Mouse (Mus musculus): ENCODE measurements around the gene Wdr81. TPM values are rescaled to one million over a fixed set of nuclear protein-coding genes. Genes with fewer than 3 reads are reported as not detected.

Gene Wdr81
- total RNA-seq, 2 experiments from 2014 or later: 9.3 to 10.4 TPM

DNA sequence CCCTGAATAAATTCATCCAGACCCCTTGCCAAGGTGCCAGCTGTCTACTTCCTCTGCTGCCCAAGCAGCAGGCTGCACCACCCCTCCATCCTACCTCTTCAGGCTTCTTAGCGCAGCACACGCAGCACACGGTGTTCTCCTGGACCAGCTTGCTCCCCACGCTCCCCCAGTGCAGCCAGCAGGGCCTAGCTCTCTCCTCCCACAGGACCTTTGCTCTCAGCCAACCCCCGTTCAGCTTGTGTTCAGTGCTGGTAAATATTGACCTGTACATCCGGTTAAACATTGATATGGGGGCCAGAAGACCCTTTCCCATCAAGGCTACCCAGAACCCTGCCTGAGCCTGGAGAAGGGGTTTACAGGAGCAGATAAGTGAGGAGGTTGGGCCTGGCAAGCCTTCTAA lies 15.2 kb downstream of the Wdr81 start, which contains the start of gene Serpinf2:
TSS of gene Serpinf2 (minus strand) at position 229 of the 400 bp plus-strand sequence.
- no peak for DNase-seq (ENCODE audit: low spot score in 2 of 2)

DNA sequence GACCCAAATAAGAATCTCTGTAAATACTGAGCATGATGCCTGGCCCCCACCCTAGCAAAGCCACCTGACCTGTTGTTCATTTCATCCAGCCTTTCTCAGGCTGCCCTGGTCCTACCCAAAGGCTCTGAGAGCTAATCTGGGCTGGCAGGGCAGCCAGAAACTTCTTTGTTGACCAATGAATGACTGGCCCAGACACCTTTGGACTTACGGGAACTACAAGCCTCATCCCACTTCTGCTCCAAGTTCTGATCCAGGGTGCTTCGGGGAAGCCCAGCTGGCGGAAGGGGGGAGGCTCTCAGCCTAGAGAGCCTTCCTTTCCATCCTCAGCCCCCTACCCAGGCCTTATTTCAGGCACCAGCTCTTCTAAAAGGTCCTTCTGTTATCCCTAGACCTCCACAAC lies 15.7 kb downstream of the Wdr81 start:
- DNase-seq (ENCODE audit: low spot score in 2 of 2): no peak

DNA sequence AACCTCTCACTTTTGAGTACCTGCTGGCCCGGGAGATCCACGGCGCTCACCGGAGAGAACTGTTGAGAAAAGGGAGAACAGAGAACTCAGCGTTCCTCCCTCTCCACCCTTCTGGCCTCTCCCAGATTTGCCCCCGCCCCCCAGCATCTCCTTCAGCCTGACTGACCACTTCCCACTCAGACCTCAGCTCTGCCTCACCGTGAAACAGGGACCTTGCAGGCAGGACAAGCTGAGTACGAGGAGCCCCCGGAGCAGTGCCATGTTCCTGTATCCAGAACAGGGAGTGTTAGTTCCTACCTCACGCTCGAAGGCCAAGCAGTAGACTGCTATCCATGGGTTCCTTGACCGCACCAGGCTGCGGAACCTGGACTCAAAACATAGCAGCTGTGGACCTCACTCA lies 16.3 kb downstream of the Wdr81 start:
- no peak for DNase-seq (ENCODE audit: low spot score in 2 of 2)

DNA sequence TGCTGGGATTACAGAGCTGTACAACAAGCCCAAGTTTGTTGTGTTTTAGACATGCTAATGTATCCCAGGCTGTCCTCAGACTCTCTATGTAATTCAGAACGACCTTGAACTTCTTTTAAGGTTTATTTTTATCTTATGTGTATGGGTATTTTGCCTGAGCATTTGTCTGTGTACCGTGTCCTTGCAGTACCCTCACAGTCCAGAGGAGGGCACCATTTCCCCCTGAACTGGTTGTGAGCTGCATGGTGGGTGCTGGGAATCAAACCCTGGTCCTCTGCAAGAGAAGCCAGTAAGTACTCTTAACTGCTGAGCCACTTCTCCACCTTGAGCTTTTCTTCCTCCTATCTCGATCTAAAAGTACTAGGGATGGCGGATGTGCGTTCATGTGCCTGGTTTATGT lies 20.4 kb downstream of the Wdr81 start:
- DNase-seq (ENCODE audit: low spot score in 2 of 2): no peak

DNA sequence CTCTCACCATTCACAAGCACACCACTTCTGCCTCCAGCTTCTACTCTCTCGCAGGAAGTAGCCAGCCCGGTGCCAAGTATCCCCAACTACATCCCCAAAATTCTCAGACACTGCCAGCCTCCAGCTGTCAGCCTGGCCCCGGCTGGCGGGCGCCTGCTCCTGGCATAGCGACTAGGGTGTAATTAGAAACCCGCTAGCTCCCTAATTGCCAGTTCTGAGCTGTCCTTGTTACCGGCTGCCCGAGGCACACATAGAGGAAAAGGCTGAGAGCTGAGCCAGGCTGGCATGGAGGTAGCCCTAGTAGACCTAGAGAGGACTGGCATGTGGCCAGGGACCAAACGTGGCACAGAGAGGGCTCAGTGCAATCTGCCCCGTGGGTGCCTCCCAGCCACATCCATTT lies 23.2 kb downstream of the Wdr81 start:
- DNase-seq (ENCODE audit: low spot score in 2 of 2): peak in 1 of 2 experiments; percentile 66

DNA sequence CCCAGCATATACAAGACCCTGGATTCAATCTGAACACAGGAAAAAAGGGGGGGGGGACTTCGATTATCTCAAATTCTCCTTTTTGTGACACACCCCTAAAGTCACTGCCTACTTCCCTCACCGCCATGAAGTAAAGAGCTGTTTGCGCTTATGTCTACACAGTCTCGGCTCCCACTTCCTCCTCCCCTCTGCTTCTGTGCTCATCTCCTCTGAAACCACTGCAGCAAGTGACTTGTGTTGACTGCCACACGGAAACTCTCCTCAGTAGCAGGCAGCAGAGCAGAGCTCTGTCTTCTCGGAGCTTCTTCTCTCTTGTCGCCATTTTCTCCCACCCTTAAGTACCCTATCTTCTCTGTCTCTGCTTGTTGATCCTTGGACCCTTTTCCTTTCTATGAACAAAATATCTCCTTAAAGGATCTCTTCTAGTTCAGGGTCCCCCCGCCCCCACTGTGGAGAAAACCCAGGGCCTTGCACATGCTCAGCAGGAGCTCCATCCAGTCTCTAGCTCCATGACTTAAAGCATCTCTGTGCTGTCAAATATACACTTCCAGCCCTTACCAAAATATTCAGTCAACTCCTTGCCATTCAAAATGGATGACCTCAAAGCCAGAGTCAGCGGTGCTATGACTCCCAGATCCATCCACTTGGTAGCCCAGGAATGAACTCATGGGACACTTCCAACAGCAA lies 25.4 kb downstream of the Wdr81 start:
- DNase-seq (ENCODE audit: low spot score in 2 of 2): no peak

DNA sequence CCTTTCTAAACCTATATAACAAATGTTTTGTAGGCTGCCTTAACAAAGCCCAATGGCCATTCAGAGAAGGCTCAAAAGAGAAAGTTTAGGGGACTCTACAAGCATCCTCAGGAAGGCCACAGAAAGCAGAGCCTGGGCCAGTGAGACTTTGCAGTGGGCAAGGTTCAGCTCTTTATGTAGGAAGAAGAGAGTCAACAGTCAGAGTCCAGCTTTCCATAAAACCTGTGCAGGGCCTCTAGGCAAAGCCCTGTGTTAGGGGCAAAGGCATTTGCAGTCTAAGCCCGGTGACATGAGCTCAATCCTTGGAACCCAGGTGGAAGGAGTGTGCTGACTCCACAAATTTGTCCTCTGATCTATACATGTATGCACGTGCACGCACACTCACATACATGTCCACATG lies 30.1 kb downstream of the Wdr81 start:
- DNase-seq (ENCODE audit: low spot score in 2 of 2): no peak

DNA sequence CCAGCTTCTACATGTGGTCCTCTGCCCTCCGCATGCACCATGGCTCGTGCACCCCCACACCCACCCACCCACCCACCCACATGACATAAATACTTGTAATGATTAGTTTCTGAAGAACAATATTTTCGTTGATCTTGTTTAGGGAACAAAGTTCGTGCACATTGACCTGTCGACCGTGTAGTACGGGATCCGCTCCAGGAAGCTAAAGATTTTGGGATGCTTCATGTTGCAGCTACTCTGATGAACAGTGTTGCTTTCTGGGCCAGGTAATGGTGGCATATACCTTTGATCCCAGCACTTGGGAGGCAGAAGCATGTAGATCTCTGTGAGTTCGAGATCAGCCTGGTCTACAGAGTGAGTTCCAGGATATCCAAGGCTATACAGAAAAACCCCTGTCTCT lies 30.5 kb downstream of the Wdr81 start:
- DNase-seq (ENCODE audit: low spot score in 2 of 2): no peak

DNA sequence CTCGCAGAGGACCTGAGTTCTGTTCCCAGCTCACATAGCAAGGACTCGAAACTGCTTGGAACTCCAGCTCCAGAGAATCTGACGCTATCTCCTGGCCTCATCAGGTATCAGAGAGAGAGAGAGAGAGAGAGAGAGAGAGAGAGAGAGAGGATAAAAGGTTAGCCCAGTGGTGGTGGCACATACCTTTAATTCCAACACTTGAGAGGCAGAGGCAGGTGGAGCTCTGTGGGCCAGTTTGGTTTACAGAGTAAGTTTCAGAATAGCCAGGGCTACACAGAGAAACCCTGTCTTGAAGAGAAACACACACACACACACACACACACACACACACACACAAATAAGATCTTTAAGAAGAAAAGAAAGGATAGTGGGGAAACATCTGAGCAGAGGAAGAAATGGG lies 31.4 kb downstream of the Wdr81 start:
- no peak for DNase-seq (ENCODE audit: low spot score in 2 of 2)

DNA sequence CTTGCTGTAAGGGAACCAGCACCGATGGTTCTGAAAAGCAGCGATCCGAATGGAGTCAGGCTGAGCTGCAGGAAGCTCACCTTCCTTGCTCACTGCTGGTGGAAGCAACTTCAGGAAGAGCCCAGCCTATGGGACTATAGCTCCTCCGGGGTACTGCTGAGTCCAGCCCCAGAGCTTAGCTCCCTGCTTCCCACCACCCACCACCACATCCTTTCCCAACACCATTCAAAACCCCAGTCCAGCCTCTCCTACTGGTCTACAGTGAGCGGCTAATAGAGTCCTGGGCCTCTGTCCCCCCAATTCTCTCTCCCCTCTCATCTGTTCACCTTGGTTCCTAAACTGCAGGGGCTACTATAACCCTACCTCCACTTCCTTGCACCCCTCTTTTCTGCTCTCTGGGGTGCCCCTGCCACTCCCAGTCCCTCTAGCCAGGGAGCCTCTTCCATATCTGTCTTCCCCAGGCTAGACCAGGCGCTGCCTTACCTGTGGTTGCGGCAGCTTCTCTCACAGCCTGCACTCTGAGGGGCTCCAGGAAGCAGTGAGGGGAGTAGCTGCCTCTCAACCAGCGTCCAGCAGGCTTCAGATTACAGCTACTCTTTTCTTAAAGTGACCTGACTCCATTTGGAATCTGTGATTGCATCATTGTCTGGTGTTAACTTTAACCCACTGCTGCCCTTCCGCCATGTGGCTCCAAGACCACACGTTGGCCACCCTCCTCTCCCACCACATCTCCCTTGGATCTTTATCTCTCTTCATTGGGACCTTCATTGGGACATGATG lies 32.3 kb downstream of the Wdr81 start, which contains the start of gene Serpinf1:
TSS of gene Serpinf1 (minus strand) at position 689 of the 780 bp plus-strand sequence.
- DNase-seq (ENCODE audit: low spot score in 2 of 2): no peak

DNA sequence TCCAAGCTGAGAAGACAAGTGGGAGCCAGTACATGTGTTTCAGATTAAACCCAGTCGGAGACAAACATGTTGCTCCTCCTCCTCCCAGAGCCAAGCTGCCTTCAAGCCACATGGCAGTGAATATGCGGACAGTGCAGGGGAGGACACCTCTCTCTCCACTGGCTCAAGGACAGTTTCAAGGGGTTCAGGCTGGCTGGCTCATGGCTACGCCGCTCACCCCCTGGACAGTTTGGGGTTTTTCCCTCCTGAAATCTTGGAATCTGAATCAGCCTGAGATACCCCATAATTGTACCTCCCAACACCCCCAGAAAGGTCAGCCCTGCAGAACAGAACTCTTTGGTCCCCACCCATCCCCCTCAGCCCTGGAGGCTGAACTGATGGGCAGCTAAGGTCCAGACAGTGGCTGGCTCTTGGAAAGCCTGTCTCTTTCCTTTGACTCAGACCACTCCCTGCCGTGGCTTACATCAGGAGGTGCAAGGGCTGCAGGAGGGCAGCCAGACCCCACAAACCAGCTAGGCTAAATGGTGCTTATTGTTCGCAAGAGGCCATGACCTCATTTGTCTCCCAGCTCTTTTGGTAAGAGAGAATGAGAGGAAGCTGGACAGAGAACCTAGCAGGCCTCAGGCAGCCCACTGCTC lies 33.0 kb downstream of the Wdr81 start:
- peak in 1 of 2 experiments; percentile 44 for DNase-seq (ENCODE audit: low spot score in 2 of 2)

DNA sequence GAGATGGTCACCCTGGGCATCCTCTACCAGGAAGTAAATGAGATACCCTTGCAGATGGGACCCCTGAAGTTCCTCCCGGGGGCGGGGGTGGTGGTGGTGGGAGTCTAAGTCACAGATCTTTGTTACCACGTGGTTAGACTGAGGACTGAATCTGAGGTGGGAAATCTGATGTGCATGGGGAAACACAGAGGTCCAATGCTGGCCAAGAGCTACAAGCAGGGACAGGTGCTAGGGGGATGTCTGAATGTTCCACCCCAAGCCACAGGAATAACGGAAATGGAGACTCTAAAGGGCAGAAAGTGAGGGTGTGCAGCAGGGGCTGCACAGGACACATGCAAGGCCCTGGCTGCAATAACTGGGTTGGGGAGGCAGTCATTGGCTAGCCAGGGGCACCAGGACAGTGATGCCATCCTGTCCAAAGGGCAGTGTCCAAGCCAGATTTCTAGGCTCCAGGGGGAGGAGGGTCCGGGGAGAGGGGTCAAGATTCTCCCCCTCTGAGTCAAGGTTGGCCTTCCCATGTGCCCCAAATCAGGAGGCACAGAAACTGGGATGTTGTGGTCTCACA lies 33.6 kb downstream of the Wdr81 start:
- no peak for DNase-seq (ENCODE audit: low spot score in 2 of 2)

DNA sequence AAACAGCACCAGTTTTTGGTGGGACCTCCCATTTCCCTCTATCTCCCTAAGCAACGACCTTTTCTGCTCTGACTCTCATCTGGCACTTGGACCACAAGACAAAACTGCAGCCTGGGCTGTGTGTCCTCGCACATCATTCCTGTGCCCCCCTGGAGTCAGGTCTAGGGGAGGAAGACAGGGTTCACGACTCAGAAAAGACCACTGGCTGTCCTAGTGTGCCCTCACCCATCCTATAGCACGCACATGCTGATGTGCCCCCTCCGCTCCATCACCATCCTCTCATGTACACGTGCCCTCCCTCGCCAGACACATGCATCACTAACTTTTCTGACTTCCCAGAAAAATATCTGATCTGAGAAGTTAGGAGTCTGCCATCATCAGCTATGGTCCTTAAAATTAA lies 34.5 kb downstream of the Wdr81 start:
- no peak for DNase-seq (ENCODE audit: low spot score in 2 of 2)

DNA sequence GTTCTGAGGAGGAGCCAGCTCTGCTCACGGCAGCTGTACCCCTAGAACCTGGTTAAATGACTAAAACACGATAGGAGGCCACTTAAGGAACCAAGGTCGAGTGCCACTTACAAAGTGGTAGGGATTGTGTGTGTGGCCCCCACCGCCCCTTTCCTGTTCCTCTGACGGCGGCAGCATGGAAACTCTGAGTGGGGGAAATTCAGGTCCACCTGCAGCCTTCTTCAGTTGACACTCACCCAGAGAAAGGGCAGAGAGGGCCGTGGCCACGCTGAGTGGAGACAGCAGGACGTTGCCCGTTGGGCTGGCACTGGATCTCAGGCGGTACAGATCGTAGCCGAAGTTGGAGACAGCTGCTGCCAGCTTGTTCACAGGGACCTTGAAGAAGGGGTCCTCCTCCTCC lies 38.5 kb downstream of the Wdr81 start:
- DNase-seq (ENCODE audit: low spot score in 2 of 2): no peak

DNA sequence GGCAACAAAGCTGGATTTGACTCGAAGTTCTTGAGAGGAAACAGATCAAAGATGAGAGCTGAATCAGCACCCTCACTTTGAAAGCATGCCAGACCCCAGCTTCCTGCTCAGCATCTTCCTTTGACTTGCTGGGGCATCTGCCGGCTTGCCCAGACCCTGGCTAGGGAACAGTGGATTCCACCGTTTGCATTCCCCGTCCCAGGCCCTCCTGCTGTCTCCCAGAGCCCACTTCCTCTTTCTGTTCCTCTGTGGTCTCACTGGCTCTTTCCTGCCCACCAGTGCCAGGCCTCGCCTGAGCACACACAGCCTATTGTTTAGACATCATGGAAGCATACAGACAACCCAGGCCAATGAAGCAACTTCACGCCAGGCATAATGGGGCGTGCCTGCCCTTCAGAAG lies 39.4 kb downstream of the Wdr81 start:
- no peak for DNase-seq (ENCODE audit: low spot score in 2 of 2)

DNA sequence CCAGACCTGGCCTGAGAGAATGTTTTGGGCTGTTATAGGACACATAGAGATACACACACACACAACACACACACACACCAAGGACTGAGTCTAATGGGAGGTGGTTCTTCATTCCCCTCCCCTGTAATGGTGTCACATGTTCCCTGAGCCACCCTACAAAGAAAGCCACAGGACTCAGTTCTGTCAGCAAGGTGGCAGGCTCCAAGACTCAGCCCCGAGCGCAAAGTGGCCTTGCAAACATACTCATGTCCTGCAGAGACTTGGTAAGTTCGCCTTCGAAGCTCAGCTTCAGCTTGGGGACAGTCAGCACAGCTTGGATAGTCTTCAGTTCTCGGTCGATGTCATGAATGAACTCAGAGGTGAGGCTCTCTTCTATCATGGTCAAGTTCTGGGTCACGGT lies 43.9 kb downstream of the Wdr81 start:
- no peak for DNase-seq (ENCODE audit: low spot score in 2 of 2)

DNA sequence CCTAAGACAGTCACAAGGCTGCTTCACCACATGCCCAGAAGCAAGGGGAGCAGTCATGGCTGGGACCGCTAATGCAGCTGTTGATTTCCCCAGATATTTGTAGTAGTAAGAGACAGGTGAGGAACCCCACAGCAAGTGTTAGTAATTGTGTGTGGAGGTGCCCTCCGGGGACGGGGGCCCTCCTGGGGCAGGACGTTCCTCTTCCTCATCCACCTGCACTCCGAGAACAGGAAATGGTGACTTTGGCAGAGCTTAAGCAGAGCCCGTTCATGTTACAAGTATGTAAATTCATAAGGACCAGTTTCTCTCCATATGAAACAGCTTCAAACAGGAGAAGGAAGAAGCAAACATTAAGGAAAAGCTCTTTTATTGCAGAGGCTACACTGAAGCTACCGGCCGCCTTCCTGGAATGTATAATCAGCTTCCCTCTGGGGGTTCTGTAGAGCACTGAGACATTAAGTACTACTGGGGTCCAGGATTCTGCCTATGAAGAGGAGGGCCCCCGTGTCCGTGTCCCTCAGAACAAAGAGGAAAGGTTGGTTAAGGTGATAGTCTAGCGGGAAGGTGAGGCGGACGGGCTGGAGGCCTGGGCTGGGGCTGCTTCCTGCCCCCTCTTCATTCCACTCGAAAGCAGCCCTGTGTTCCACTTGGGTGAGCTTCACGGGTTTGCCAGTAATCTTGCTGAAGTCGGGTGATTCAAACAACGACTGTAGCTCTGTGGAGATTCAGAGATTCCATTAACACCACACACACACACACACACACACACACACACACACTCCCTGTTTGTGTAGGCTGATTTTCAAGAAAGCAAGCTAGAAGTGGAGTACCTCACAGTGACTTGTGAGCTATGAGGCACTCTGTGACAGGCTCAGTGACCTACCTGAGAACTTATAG lies 44.6 kb downstream of the Wdr81 start:
- DNase-seq (ENCODE audit: low spot score in 2 of 2): no peak

DNA sequence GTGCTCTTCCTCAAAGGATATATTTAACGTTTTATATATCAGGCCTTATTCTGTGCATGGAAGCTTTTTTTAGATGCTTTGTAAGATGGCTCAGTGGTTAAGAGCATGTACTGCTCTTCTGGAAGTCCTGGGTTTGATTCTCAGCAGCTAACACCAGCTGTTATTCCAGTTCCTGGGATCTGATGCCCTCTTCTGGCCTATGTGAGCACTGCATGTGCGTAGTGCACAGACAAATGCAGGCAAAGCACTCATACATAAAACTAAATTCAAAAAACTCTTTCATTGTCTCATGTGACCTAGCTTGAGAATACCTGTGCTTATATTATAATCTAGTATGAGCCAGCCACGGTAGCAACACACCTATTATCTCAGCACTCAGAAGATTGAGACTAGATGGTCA lies 47.7 kb downstream of the Wdr81 start:
- no peak for DNase-seq (ENCODE audit: low spot score in 2 of 2)

DNA sequence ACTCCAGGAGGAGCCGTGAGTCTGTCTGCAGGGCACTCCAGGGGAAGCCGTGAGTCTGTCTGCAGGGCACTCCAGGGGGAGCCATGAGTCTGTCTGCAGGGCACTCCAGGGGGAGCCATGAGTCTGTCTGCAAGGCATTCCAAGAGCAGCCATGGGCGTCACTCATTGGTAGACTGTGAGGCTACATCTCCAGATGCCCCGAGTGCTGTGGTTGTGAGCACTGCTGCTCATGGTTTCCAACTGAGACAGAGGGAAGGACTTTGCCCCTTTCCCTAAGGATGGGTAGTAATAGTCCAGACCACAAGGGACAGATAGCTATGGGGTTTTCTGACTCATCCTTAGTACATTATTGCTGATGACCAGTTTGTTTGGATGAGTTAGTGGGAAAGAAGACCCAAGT lies 48.4 kb downstream of the Wdr81 start:
- DNase-seq (ENCODE audit: low spot score in 2 of 2): no peak

DNA sequence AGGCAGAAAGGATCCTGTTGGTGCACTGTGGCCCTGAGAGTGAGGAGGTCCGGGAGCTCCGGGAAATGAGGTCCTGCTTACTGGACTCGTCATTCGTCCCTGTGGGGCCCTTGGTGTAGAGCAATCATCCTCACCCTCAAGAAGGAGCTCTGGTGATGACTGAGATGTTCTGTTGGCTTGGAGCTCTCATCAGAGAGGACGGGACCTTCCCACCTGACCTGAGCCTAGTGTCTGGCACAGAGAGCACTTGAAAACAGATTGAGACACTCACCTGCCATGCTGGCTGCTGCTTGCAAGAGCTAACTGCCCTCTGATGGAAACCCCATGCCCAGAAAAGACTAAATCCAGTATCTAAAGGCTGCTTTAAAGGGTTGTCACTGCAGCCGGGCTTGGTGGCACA lies 49.7 kb downstream of the Wdr81 start:
- no peak for DNase-seq (ENCODE audit: low spot score in 2 of 2)
